Mouse (Mus musculus): ENCODE measurements at regions not wholly inside any gene's neighbourhood (a gene's known extent, or its start where the extent isn't known, plus 50 kb on each side); places are given as distances from the start of the nearest gene placed in this dataset.

DNA sequence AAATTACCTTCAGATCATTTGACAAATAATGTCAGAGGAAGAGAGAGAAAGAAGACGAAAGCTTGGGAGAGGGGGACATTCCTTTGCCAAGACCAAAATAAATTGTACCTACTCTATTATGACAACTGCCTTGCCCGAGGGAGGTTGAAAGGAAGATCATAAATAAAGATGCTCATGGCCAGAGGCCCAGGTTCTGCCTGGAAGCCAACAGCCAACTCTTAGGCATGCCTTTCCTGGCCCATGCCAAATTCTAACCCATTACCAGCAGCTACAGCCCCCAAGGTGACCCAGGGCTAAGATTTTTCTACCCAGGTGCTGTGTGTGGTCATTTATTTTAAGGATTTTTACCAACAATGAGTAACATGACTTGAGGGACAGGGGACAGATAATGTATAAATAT lies 54.9 kb downstream of the Cbln1 start:
- DNase-seq (ENCODE audit: low spot score) = no peak

GRCm38 (mm10) chr8:87415051-87415630 lies 57.3 kb downstream of the Cbln1 start:
- no peak for DNase-seq (ENCODE audit: low spot score)

GRCm38 (mm10) chr8:87389016-87389415 lies 83.4 kb downstream of the Cbln1 start:
- no peak for DNase-seq (ENCODE audit: low spot score)

DNA sequence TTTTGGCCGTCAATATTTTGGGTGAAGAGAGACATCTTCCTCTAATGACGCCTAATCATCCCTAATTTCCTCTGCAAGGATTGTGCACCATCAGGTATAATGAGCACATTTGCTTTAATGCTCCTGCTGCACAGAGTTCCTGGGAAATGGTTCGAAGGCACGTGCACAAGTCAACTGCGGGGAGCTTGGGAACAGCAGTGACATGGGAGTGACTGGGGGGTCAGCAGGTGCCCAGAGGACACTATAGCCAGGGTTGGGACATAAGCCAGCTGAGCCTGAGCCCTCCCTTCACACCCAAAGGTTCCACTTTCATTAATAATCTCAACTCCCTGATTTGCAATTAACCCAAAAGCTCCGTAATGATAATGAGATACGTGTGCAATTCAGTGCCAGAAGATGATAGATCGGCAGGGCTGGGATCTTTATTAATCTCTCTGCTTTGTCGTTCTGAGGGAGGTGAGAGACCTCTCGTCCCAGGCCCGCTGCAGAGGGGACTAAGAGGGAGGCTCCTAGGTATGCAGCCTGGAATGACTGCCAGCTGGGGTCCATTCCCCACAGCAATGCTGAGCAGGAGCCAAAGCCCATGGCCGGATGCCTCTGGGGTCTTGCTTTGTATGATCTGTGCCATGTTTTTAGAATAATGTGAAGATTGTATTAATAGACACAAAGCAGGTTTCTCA lies 88.7 kb downstream of the Cbln1 start:
- DNase-seq (ENCODE audit: low spot score) = no peak

DNA sequence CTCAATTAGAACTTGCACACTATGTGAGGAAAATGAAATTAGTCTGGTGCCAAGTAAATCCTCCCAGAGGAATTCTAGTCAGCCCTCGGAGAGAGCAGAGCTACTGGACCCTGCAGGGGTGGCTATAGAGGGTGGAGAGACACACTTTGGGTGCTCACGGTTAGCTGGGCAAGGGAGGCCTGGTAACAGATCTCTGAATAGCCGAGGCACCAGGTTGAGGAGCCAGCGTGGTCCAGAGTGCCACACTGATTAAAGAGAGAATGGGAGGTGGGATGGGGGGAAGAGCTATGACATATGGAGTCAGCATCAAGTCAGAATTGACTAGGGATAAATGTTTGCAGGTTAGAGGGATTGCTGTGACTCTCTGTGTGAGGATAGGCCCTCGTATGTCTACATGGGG lies 90.1 kb downstream of the Cbln1 start:
- no peak for DNase-seq (ENCODE audit: low spot score)

DNA sequence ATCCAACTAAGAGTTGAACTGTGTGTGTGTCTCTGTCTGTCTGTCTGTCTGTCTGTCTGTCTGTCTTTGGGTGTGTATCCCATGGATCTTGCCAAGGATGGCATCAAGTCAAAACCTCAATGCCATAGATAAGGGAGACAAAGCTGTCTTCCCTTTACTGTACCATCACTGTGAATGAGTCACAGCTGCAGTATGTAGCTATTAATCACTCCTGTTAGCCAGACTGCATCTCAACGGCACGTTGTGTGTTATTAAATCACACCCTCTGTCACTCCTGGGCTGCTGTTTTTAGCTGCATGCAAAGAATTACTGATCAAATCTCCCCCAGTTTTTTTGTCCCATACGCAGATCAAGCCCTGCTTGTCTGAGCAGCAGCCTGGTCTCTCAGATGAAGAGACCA lies 91.6 kb downstream of the Cbln1 start:
- DNase-seq (ENCODE audit: low spot score) = no peak

- DNase-seq (ENCODE audit: low spot score) = no peak
Measured at GRCm38 (mm10) chr8:87379296-87379695, 93.1 kb downstream of the Cbln1 start.

DNA sequence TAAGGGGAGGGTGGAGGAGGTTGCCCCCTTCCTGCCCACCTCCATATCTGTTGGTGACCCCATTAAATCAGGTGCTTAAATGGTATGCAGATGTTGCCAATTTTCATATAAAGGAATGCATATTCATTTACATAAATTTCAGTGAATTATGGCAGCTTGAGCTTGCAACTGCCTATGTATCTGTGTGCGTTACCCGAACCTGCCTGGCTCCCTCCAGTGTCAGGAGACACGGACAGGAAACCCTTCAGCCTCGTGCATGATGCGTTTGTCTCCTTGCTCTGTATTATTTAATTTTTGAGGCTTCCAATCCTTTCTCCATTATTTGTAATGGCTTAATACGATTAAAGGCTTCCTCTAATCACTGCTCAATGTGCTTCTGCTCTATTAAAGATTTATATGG lies 98.4 kb downstream of the Cbln1 start:
- no peak for DNase-seq (ENCODE audit: low spot score)

- no peak for DNase-seq (ENCODE audit: low spot score)
Measured at GRCm38 (mm10) chr8:87373535-87373934, 98.9 kb downstream of the Cbln1 start.

DNA sequence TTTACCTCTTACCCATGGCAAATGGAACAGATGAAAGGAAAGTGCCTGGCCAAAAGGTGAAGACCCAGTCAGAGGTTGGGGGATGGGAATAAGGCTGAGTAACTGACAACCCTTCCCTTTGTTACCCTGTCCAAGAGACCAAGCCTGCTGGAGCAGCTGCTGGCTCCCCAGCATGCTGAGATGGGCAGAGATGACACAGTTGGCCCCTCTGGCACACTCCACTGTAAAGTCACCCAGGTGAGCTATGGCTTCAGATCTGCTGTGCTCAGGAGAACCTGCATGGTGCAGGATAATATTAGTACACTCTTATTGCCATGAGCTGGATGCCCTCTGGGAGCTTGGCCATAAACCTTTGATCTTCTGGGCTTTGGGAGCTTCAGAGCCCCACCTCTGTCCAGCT lies 100.3 kb downstream of the Cbln1 start:
- no peak for DNase-seq (ENCODE audit: low spot score)

GRCm38 (mm10) chr8:87370194-87370593 lies 102.2 kb downstream of the Cbln1 start:
- no peak for DNase-seq (ENCODE audit: low spot score)

GRCm38 (mm10) chr8:87350471-87350870 lies 121.9 kb downstream of the Cbln1 start:
- no peak for DNase-seq (ENCODE audit: low spot score)

- DNase-seq (ENCODE audit: low spot score) = no peak
Measured at GRCm38 (mm10) chr8:87349781-87350181, 122.6 kb downstream of the Cbln1 start.

GRCm38 (mm10) chr8:87329371-87329770 lies 143.0 kb downstream of the Cbln1 start:
- DNase-seq (ENCODE audit: low spot score) = no peak

GRCm38 (mm10) chr8:87314570-87314969 lies 157.8 kb downstream of the Cbln1 start:
- DNase-seq (ENCODE audit: low spot score) = no peak

DNA sequence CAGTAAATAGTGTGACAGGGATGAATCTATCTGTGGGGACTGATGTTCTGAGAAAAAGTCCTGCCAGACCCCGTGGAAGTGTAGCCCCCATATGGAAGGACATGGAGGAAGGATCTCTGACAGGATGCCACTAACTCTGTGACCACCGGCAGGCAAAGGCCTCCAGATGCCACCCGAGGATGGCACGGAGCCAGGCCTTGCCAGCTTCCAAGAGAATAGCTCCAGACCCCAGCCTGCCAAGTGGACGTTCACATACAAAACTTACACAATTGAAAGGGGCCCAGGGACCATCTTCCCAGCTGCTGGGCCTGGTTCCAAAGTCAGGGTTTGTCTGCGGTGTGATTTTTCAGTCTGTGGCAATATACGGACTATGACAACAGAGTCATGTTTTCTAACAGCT lies 161.1 kb downstream of the Cbln1 start:
- no peak for DNase-seq (ENCODE audit: low spot score)

- no peak for DNase-seq (ENCODE audit: low spot score)
Measured at GRCm38 (mm10) chr8:87308311-87308710, 164.1 kb downstream of the Cbln1 start.

DNA sequence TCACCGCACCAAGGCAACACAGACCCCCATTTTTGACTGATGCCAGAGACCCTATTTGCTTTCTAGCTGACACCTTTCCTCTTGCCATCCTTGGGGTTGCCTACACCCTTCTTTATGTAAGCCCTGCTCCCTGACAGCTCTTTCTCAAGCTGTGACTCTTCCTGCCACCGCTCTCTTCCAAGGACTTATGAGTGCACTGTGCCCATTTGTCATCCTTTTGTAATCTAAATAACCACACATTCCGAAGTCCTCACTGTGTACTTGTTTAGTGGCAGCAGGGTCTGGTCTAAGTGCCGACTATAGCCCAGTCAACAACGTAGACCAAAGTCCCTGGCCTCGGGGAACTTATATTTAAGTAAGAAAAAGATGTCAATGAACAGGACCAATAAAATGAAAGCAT lies 167.4 kb downstream of the Cbln1 start:
- DNase-seq (ENCODE audit: low spot score) = no peak

GRCm38 (mm10) chr8:87303522-87303921 lies 168.9 kb downstream of the Cbln1 start:
- DNase-seq (ENCODE audit: low spot score) = no peak

DNA sequence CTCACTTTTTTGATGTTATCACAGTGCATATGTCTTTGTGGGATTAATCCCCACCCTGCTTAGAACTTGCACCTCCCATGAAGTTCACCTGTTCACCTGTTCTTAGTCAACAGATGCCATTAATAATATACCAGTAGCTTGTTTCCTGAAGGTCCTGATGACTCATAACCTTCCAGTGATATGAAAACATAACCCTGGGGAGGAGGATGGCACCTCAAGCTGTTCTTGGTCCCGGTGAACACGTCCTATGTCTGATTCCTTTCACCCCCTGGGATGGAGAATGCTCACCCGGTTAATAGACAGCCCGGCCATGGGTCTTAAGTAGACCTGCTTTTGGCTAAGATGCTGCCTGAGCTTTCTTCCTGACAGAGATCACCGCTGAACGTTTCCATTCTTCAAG lies 174.6 kb downstream of the Cbln1 start:
- DNase-seq (ENCODE audit: low spot score) = no peak

- DNase-seq (ENCODE audit: low spot score) = no peak
Measured at GRCm38 (mm10) chr8:87297331-87297730, 175.1 kb downstream of the Cbln1 start.

DNA sequence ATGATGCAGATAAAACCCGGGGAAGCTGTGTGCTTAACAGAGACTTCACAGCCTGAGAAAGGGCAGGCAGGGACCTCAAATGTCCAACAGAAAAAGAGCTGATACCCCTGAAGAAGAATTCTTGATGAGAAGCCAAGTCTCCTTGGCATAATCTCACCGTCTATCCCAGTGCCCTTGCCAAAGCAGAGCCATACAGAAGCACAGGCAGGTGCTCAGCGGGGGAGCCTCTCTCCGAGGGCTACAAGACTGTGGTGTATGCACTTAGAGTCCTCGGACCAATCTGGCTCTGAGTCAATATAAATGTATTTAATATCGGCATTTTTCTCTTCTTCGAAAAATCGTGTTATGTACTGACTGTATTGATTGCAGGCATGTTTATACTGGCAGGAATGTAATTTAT lies 186.3 kb downstream of the Cbln1 start:
- DNase-seq (ENCODE audit: low spot score) = no peak

DNA sequence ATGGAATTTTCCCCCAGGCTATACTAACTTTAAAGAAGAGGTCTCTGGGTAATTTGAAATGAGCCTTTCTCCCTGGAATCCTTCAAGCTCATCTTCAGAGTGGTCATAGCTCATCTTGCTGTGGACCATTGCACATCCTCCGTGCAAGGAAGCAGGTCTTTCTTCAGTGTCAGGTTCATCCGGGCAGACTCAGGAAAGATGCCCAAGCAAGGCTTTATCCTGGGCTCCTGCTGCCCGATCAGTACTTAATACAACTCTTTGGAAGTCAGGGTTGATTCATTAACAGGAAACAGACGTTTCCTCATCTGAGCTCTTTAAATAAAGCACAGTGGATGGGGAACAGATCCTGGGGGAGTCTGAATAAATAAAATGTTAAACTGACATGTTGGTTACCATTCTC lies 188.1 kb downstream of the Cbln1 start:
- DNase-seq (ENCODE audit: low spot score) = no peak

- DNase-seq (ENCODE audit: low spot score) = no peak
Measured at GRCm38 (mm10) chr8:87282511-87282910, 189.9 kb downstream of the Cbln1 start.

All from ovary, postnatal 14 days (tissue).